Mouse (Mus musculus): ENCODE data around the gene Chst11.
"Not testable (repeated sequence)": the region's sequence is repeated elsewhere in the genome, so short reads cannot be mapped to it uniquely, and the experiment has no call there.

Gene Chst11

DNA sequence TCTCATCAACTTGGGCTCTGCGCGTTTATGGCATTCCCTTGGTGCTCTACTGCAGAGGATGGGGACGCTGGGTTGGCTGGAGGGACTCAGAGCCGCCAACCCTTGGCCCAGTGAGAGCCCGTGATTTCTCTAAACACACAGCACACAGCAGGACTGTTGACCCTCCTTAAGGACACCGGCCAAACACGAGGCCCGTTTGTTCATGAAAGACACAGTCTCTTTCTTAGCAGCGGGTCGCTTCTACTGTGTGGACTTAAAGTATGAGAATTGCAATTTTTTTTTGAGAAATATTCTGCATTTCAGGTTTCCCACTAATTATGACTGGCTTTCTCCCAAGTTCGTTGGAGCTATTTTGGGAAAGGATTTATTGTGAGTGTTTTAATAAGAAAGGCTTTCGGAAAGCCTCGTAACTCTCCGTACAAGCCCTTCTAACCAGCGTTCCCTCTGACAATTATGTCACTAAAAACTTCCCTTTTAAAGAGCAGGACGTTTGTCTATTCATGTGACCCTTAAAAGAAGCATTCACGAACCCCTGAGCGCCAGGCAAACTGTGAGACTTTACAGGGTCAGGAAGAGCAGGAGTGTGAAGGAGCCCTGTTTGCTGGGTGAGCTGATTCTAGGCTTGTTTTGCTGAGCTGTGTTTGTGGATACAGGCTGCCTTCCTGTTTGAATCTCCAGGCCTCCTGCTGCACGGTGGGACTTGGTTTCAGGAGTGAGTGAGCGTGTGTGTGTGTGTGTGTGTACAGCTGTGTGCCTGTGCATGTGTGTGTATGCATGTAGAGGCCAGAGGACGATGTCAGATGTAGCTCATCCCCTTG, 122.8 kb downstream of the Chst11 start:
- in situ Hi-C loops (cut with MseI, MboI), result no loop called here

DNA sequence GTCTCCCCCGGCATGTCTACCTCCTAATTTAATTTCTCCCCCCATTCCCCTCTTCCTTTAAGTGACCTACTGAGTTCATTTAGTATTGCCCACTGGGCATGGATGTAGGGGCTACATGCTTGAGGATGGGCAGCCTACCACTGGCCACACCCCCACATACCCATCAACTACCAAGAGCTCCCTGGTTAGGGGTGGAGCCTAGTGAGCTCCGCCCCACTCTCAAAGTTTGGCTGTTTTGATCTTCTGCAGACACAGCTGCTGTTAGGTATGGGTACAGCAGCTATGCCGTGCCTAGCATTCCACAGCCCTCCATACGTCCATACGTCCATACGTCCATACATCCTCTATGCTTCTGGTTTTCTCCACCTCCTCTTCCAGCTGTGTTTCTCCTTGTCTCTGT, 123.6 kb downstream of the Chst11 start:
- in situ Hi-C loops (cut with MseI, MboI), result no loop called here

GRCm38 (mm10) chr10:83111046-83111445, 125.7 kb downstream of the Chst11 start:
- in situ Hi-C loops (cut with MseI, MboI), result no loop called here

DNA sequence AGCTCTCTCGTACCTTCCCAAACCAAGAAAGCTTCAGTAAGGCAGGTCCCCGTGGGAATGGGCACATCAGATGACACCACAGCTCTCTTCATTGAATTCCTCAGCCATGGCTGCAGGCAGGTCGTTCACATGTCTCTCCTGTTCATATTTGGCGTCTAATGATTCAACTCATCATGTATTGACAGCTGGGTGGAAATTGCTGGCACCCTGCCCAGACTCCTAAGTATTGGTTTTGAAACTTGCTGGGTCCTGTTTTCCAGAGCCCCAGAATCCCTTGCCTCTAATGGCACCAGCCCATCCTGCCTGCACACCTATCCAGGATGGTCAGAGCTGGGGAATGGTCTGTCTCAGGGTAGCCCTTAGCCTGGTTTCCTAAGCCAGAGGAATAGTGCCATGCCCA, 127.0 kb downstream of the Chst11 start:
- in situ Hi-C loops (cut with MseI, MboI), result no loop called here

GRCm38 (mm10) chr10:83114564-83114963, 129.3 kb downstream of the Chst11 start:
- in situ Hi-C loops (cut with MseI, MboI), result no loop called here

GRCm38 (mm10) chr10:83116889-83117288, 131.6 kb downstream of the Chst11 start:
- in situ Hi-C loops (cut with MseI, MboI), result no loop called here

DNA sequence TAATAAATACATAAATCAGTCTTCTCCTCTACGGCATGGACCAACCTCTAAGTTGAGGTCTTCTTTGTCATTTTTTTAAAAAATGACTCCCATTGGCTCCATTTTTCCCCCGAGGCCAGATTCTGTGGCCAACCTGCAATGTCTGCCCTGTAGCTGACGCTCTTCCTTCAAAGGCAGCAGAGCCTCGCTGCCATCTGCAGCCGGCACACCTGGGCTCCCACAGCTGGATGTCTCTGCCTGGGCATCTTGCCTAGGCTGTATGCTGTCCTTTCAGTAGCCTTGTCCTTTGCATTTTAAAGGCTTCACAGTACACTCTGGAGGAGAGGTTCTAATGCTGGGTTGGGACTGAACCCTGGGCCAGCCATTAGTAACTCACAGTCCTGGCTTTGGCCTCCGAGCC, 132.6 kb downstream of the Chst11 start:
- in situ Hi-C loops (cut with MseI, MboI), result no loop called here

DNA sequence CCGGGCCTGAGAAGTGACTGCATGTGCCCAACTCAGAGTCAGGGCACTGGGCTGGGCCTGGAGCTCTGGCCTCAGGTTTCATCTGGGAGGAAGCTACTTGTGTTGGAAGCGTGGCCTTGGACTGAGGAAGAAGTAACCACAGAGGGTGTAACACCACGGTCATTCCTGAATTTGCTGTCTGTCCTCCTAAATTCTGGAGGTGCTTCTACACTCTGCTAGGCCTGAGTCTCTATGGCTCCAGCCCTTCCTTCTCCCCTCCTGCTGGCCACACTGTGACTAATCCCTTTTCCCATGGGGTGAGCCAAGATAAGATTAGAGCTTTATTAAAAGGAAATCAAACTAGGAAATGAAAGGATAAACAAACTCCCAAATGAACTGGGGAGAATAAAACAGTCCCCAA, 133.3 kb downstream of the Chst11 start:
- in situ Hi-C loops (cut with MseI, MboI), result no loop called here

GRCm38 (mm10) chr10:83119016-83119415, 133.7 kb downstream of the Chst11 start:
- in situ Hi-C loops (cut with MseI, MboI), result no loop called here

- in situ Hi-C loops (cut with MseI, MboI), result not testable (repeated sequence)
These were observed 134.2 kb downstream of the Chst11 start for GRCm38 (mm10) chr10:83119461-83119860.

DNA sequence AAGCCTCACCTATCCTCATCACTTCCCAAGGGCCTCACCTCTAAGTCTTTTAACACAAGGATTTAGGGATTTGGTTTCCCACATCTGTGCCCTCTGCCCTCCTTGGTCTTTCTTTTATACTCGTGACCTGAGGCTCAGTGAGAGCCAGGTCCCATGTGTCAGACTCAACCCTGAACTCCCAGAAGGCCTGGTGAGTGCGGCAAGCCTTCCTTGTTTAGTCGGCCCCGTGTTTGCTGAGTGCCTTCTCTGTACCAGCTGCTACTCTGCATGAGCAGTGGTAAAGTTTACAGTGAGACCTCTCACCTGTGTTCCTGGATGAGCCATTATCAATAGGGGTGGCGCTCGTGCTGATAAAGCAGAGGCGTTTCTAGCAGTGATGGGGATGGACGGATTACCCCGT, 134.6 kb downstream of the Chst11 start:
- in situ Hi-C loops (cut with MseI, MboI), result no loop called here

GRCm38 (mm10) chr10:83120938-83121337, 135.6 kb downstream of the Chst11 start:
- in situ Hi-C loops (cut with MseI, MboI), result no loop called here

- in situ Hi-C loops (cut with MseI, MboI), result no loop called here
These were observed 139.3 kb downstream of the Chst11 start for GRCm38 (mm10) chr10:83124560-83124959.

GRCm38 (mm10) chr10:83126447-83126846, 141.1 kb downstream of the Chst11 start:
- in situ Hi-C loops (cut with MseI, MboI), result no loop called here

DNA sequence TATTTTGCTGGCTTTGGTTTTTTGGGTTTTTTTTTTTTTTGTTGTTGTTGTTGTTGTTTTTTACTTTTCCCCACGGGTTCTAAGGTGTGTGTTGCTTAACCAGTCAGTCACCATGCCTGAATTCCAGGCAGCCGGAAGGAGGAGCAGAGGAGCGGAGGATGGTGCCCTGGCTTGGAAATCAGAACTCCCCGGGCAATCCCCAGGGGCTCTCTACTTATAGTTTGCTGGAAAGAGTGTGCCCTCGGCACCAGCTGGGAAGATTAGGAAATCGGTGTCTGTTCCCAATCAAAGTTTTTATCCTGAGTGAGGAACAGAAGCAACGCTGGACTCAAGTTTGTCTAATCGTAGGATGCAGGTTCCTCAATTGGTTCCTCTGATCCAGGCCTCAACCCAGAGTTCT, 143.1 kb downstream of the Chst11 start:
- in situ Hi-C loops (cut with MseI, MboI), result no loop called here

- in situ Hi-C loops (cut with MseI, MboI), result no loop called here
These were observed 144.4 kb downstream of the Chst11 start for GRCm38 (mm10) chr10:83129624-83130218.

- in situ Hi-C loops (cut with MseI, MboI), result no loop called here
These were observed 145.3 kb downstream of the Chst11 start for GRCm38 (mm10) chr10:83130611-83131010.

- in situ Hi-C loops (cut with MseI, MboI), result no loop called here
These were observed 146.6 kb downstream of the Chst11 start for GRCm38 (mm10) chr10:83131884-83132283.

- in situ Hi-C loops (cut with MseI, MboI), result no loop called here
These were observed 148.7 kb downstream of the Chst11 start for GRCm38 (mm10) chr10:83133866-83134570.

DNA sequence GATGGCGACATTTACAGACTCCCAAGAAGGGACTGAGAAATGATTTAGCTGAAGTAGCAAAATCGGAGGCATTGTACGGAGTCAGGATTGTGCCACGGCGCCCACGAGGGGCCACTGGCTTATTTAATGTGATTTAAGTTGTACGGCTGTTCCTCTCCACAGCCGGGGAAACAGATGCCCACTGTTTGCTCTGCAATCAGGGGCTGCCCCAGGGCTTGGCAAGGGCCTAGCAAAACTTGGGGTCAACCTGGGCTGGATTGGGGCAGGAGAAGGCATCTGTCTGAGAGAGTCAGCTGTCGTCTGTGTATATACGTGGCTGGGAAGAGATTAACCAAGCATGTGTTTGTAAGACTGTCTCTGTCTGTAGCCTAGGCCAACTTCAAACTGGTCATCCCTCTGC, 149.6 kb downstream of the Chst11 start:
- in situ Hi-C loops (cut with MseI, MboI), result no loop called here

GRCm38 (mm10) chr10:83135963-83136362, 150.7 kb downstream of the Chst11 start:
- in situ Hi-C loops (cut with MseI, MboI), result no loop called here

DNA sequence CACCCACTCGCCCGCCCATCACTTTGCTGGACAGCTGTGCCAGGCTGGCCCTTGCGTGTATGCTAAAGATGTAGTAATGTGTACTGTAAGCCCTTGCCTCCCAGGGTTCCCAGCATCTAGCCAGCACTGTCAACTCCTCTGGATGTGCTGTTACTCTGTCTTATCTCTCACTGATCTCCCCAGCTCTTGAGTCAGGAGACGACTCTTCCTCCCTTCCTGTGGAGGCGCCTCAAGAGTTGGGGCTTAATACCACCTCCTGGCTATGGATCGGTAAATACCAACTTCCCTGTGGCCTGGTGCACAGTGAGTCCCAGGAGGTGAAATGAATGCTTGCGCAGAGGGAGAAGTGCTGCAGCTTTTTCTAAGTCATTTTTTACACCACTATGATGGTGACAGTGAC, 151.8 kb downstream of the Chst11 start:
- in situ Hi-C loops (cut with MseI, MboI), result no loop called here

DNA sequence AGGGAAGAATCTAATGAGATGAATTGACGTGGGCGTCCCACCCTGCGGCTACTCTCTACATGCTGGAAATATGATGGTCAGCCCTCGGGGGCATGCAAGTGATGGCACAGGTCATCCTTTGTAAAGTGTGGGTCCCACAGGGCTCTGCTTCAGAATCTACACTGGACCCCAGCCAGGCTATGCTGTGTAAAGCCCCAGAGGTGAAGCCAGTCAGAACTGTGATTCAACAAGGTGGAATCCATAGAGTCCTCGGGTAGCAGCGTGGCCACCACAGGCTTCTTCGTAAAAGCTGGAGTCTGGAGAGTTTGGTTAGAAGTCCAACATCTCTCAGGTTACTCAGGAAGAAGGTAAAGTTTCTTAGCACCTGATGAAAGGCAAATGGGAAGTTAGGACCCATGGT, 154.0 kb downstream of the Chst11 start:
- in situ Hi-C loops (cut with MseI, MboI), result no loop called here

All from mouse trophoblast stem cell (cell line).